Mouse (Mus musculus) brain, adult 2 months (tissue): Measurements from ENCODE around the gene Zscan21.
"Not testable (repeated sequence)": the region's sequence is repeated elsewhere in the genome, so short reads cannot be mapped to it uniquely, and the experiment has no call there.

Experiments
- DNase-seq: peaks from one replicate; pipeline ENCODE4 v3.0.0; 2011; ENCODE audit warnings: low read depth, low spot score

Zscan21 gene

DNA sequence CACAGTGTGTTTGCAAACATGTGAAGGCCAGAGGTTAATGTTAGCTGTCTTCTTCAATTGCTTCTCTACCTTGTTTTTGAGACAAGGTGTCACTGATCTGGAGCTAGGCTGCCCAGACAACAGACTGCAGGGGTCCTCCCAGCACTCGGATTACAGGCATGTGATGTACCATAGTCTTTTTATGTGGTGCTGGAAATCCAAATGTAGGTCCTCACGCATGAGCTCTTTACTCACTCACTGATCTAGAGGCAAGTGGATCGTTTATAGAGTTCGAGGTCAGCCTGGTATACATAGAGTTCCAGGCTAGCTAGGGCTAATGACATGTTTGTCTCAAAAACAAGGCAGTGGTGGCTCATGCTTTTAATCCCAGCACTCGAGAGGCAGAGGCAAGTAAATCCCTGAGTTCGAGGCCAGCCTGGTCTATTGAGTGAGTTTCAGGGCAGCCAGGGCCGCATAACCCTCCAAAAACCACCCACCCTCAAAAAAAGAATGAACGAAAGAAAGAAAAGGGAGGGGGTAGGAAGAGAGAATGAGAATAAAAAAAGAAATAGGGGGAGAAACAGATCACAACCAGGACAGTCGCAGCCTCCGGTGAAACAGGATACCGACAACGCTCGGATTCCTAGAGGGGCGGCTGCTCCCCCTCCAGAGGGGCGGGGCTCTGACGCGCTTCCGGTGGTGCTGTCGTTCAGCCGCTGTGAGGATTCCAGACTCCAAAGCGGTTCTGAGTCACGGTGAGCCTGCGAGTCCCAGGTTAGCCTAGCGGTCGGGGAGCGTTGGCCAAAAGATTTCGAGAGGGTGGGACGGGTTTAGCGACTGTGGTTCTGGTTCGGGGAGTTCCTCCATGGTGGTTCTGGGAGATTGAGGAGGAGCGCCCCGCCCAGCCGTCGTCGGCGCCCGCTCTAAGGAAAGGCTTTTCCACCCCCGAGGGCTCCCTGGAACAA lies at the start of gene Zscan21:
Gene Zscan21, plus strand, starts transcription at position 649 of the 944 bp plus-strand sequence.
- DNase-seq, result peak; percentile 96

DNA sequence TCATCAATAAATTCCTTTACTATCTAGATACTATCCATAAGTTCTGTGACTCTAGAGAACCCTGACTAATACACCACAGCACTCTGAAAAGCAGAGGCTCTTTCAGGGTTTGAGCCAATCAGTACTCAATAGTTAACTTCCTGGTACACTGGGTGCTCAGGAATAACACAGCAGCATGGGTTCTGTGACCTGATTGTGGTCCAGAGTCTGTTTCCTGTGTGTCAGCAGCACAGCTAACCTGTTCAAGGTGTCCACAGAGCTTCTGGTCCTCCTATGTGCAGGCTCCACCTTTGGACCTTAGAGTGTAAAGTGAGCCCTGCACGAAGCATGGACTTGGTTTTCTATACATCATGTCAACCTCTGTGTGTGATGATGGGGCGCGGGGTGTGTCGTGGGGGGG lies 42.9 kb upstream of the Zscan21 start:
- DNase-seq, result no peak

DNA sequence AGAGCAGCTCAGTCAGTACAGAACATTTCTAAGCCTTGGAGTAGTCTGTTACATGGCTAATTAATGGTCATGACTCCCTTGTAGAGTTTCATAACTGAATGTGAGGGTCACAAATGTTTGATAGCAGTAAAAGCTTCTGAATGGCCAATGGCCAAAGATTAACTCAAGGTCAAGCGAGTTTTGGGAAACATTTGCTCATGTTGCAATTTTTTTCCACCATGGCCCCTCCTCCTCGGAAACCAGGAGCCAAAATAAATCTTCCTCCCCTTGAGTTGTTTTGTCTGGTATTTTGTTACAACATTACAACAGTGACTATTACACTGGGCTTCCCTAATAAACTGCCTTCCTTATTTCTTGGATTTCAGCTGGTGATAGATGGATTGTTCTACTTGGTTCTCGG lies 41.0 kb upstream of the Zscan21 start:
- DNase-seq, result no peak

DNA sequence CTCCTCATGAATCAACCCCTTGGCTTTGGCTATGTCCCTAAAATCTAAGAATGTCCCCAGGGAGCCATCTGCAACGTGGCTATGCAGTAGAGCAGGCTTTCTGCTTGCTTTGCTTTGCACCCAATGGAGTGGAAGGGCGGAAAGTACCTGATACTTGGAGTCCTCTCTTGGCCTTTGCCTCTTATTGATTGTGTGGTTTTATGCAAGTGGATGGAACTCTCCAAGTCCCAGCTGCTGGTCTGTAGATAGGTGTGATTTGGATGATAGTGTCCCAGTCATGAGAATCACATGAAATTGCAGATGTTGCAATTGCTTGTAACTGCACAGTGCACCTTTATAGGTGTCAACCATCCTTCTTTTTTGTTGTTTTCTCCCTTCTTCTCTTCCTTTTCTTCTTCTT lies 40.6 kb upstream of the Zscan21 start:
- DNase-seq, result no peak

DNA sequence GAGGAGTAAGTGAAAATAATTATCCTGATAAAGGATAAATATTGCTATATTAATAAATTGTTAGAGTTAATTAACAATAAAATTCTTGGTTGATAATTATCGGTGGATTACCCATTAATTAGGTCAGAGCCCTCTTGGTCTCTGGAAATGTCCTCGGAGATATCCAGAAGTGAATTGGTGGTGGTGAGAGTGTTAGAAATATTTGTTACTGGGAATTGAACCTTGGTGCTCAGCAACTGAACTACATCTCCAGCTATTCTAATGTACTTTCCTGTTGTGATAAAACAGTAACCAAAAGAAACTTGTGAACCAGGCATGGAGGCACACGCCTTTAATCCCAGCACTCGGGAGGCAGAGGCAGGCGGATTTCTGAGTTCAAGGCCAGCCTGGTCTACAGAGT lies 36.2 kb upstream of the Zscan21 start:
- DNase-seq, result no peak

DNA sequence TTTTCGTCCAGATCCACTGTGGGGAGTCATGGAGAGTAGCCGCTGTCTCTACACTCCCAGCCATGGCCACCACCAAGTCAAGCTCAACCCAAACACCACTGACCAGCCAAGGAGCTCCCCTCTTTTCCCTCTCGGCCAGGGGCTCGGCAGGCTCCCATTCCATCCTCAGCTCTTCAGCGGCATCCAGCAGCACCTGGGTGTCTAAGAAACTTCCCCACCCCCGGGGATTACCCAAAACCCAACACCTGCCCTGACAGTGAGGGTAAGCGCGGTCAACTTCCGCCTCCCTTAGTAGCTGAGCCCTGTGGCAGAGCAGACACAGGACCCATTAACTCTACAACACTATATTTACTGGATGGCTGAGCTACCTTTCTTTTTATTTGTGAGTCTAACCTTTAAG lies 35.3 kb upstream of the Zscan21 start:
- DNase-seq, result no peak

GRCm38 (mm10) chr5:138083318-138083900 lies 33.3 kb upstream of the Zscan21 start:
- DNase-seq, result no peak

DNA sequence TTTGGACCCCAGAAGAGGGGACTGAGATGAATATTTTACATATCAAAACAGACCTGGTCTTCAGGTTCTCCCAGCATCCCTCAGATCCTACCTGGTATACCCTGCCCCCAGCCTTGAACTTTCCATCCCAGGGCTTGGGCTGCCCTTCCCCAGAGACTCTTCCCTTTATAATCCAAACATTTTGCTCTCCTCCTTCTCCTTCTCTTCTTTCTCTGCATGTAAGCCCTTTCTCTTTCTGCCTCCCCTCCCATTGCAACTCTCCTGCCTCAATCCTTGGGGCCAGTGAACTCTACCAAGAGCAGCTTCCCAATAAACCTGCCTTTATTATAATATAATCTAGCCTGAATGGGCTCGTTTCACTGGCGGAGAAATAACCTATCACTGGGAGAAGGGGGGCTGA lies 32.8 kb upstream of the Zscan21 start:
- no peak for DNase-seq

DNA sequence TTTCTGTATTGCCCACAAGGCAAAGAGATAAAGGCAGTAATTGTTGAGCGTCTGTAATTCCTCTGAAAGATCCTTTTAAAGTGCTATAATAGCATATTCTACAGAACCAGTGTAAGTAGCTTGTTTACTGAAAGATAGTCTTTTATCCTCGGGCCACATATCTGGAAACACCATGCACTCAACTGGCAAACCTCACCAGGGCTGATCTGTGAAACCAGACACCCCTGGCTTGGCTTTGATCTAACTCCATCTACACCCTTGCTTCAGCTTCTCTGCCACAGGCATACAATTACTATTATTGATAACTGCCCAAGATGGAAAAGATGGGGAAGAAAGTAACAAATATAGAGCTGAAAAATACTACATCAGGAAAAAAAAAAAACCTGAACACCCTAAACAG lies 32.2 kb upstream of the Zscan21 start:
- DNase-seq, result no peak

GRCm38 (mm10) chr5:138084996-138085395 lies 31.7 kb upstream of the Zscan21 start, which contains the start of gene Zkscan1:
Zkscan1 (plus strand) TSS chr5:138085084.
- DNase-seq, result peak; percentile 97

DNA sequence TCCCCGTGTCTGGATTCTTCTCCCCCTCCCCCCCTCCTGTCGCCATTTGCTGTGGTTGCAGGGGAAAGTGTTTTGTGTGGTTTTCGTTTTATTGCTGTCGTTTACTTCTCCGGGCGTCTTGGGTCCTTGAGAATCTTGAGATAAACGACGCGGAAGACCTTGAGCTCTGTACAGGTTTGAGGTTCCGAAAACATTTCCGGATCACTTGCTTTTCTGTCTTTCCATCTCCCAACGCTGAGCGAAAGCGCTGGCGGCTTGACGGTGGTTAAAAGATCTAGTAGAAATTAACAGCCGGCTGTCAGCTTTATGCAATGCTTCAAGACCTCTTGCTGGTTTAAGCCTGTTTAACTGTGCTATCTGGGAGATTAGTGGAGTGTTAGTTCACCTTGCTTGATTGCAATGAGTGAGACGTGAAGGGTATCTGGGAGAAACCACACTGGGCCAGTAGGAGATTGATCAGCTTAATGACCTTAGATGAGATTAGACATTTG lies 31.2 kb upstream of the Zscan21 start:
- peak; percentile 26 for DNase-seq

- DNase-seq, result no peak
Observed at GRCm38 (mm10) chr5:138086842-138087241, 29.9 kb upstream of the Zscan21 start.

GRCm38 (mm10) chr5:138088366-138088765 lies 28.3 kb upstream of the Zscan21 start:
- no peak for DNase-seq

GRCm38 (mm10) chr5:138089108-138089551 lies 27.6 kb upstream of the Zscan21 start:
- no peak for DNase-seq

DNA sequence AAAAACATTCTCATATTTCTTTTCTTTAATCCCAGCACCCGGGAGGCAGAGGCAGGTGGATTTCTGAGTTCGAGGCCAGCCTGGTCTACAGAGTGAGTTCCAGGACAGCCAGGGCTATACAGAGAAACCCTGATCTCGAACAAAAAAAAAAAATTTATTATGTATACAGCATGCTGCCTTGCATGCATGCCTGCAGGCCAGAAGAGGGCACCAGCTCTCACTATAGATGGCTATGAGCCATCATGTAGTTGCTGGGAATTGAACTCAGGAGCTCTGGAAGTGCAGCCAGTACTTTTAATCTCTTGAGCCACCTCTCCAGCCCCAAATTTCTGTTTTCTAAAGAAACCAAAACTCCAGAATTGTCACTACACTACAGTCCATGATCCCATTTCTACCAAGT lies 26.4 kb upstream of the Zscan21 start:
- DNase-seq, result no peak

DNA sequence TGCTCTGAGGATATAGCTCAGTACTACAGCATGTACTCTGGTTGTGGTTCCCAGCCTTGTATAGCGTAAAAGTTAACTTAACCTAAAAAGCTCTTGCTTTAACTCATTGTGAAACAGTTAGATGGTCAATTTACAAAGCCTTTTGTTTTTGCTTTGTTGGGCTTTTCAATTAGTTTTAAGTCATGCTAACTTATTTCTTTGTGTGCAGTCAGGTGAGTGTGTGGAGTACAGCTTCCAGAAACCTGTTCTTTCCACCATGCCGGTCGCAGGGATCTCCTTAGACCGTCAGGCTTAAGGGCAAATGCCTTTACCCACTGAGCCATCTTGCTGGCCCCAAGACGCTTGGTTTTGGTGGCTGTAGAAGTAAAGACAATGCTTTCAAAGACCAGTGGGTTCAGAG lies 26.0 kb upstream of the Zscan21 start:
- DNase-seq, result no peak

DNA sequence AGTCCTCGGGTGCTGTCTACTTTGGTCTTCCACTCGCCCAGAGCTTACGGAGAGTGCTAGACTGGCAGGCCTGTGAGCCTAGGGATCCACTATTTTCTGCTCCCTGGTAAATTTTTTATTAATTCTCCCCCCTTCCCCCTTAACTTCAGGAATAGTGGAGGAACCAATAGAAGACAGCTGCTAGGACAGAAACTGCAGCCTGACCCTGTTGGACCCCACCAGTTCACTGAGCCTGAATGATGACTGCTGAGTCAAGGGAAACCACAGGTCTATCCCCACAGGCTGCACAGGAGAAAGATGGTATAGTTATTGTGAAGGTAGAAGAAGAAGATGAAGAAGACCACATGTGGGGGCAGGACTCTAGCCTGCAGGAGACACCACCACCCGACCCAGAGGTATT lies 23.9 kb upstream of the Zscan21 start:
- no peak for DNase-seq

DNA sequence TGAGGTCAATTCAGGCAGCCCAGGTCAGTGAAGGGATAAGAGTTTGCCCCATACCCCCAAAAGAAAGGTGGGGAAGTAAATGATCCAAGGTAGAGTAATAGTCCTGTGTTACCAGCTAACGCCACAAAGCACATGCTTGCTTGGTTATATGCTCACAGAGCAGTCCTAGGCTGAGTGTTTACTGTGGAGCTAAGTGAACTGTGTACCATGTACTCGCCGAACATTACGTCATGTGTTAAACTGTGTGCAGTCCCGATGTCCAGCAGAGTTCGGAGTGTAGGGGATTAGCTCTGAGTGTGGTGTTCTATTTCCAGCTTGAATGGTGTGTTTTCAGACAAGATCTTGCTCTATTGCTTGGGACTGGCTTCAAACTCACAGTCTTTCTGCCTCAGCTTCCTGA lies 22.2 kb upstream of the Zscan21 start:
- DNase-seq, result no peak

GRCm38 (mm10) chr5:138104976-138105375 lies 11.7 kb upstream of the Zscan21 start:
- DNase-seq, result no peak

GRCm38 (mm10) chr5:138107130-138107529 lies 9.6 kb upstream of the Zscan21 start:
- DNase-seq, result no peak

DNA sequence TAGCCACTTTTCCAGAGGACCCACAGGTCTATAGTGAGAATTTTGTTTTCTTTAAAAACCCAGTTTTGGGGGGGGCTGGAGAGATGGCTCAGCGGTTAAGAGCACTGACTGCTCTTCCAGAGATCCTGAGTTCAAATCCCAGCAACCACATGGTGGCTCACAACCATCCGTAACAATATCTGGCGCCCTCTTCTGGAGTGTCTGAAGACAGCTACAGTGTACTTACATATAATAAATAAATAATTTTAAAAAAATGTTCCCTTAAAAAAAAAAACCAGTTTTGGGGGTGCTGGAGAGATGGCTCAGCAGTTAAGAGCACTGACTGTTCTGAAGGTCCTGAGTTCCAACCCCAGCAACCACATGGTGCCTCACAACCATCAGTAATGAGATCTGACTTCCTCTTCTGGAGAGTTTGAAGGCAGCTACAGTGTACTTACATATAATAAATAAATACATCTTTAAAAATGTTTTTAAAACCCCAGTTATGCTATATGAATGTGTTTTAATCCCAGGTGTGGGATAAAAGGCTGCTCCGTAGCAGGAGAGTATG lies 6.8 kb upstream of the Zscan21 start:
- not testable (repeated sequence) for DNase-seq

DNA sequence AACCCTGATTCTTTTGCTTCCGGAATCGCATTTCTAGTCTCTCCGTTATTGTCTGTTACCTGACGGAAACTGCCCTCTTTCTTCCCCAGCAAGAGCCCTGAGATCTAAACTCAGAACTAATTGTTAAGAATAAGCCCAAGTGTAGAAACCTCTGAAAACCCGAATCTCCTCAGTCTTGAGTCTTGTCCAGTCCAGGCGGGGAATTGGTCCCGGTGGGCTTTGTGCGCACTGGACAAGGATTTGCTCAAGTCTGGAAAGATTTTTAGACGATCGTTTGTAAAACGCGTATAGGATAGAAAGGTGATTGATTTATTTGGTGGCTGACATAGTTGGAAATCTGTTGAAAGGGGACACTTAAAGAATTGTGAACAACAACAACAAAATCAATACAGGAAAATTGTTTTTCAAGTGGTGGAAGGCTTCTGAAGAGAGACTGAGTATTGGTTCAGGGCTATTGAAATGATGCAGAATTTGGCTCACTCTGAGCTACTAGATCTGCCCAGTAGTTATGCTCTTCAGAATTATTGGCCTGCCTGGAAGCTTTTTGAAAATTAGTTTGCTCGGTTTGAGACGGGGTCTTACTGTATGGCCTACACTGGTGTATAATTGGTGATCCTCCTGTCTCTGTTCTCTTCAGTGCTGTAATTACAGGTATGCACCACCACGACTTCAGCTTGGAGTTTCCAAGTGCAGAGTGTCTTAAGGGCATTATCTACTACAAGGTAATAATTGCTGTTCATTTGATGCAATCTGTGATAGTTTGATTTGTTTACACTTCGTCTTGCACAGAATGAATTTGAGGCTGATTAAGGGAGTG lies 704 bp downstream of the Zscan21 start:
- no peak for DNase-seq
